Mouse (Mus musculus): ENCODE measurements around the gene Fhit.
"Not testable (repeated sequence)": the region's sequence is repeated elsewhere in the genome, so short reads cannot be mapped to it uniquely, and the experiment has no call there.

The Fhit gene

DNA sequence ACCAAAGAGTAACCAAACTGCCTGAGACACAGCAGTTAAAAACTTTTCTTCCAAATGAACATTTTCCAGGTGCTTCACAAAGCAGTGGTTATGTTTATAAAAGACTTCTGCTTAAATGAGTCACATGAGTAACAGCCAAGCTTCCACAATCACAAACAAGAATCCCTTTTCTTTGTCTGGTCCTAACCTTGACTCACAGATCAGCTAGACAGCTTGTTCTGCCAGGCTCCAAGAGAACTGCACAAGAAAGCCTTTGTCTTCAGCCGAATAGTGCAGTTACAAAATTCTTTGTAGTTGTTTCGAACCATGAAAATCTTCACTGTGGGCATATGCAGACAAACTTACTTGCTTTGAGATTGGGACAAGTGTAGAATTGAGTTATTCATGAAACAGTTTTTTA is 1201.4 kb downstream of the Fhit start:
- no peak for DNase-seq

- DNase-seq, result no peak
Observed at GRCm38 (mm10) chr14:9899494-9899893, 1262.3 kb downstream of the Fhit start.

DNA sequence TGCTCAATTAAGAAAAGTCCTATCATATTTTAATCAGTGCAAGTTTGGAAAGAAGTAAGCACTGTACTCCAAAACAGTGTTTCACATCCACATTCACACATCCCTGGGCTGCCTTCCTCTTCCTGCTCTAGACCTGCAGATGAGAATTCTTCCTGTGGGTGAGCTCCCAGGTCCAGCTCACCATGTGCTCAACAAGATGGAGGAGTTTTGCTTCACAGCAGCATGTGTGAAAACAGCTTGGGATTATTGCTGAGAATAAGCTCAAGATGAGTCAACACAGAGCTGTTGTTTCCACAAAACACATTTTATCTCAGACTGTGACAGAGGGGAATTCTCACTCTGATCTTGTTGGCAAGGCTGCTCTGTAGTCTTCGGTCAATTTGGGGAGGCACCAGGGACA is 1265.3 kb downstream of the Fhit start:
- no peak for DNase-seq

DNA sequence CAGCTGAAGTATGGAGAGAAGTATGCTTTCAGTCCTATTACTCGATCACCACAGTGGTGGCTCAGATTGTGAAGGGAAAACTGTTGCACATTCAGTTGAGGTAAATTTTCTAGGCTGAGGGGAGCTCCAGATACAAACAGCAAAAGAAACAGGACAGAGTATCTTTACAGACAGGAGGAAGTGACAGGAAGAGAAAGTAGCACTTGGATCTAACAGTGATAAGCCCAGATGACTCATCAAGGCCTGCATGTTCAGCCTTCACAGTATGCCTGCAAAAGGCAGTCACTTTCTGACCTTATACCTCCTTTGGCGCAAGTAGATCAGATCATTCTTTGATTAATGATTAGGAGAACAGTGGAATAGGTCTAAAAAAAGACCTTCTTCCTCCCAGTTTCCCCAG is 1309.8 kb downstream of the Fhit start:
- no peak for DNase-seq

DNA sequence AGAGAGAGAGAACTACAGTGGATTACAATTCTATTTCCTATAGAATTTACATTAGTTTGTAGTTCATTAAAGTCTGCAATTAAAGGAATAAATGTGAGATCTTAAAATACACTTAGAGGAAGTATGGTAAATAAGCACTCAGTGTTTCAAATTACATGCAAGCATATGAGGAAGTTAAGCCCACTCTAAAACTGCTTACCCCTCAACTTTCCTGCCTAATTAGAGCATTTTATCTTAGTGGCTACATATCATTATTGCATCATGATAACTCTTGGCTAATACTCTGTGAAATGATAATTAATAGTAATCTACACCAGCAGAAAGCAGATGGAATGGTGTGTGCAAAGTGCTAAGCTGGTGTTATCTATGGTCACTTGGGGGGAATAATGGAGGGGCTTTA is 1329.5 kb downstream of the Fhit start:
- no peak for DNase-seq

DNA sequence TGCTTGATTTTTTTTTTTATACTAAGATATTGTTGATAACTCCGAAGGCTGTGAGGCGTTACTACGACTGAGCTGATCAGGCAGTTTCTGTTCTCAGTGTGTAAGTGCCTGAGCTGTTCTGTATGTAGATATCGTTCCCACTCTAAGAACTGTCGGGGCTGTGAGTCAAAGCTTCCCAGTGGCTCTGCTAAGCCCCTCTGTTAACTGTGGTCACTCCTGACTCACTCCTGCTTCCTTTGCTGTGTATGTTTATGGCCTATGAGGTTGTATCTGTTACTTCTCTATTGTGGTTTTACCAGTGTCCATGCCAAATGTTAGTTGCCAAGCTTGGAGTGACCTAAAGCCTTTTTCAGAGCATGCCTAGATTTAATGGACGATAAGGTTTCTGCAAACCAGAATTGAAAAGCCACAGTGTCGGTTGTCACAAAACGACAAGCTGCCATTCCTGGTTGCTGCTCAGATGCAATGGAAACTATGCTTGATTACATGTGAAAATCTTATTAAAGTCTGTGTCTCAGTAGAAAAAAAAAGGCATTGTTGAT is 1333.1 kb downstream of the Fhit start:
- not testable (repeated sequence) for DNase-seq

GRCm38 (mm10) chr14:9815963-9816362 is 1345.9 kb downstream of the Fhit start:
- no peak for DNase-seq

DNA sequence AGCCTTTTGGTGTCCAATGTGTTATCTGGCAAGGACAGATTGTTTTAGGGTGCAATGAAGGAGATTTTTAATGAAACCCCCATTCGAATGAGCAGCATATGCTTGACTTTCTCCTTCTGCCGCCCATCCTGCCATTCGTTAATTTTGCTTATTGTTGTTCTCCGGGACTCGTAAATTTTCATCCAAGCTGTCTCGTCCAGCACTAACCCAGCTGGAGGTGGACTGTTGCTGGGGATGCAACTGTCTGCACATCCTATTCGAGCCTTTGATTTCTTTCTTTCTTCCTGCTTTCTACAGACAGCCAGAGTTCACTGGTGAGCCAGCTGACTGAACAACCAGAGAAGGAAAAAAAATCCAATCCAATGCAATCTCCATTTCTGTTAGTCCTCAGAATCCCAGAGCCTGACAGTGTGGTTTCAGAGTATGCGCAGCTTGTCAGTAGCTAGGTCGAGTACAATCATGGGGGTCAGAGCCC is 1350.0 kb downstream of the Fhit start:
- peak; percentile 10 to 17 for DNase-seq

DNA sequence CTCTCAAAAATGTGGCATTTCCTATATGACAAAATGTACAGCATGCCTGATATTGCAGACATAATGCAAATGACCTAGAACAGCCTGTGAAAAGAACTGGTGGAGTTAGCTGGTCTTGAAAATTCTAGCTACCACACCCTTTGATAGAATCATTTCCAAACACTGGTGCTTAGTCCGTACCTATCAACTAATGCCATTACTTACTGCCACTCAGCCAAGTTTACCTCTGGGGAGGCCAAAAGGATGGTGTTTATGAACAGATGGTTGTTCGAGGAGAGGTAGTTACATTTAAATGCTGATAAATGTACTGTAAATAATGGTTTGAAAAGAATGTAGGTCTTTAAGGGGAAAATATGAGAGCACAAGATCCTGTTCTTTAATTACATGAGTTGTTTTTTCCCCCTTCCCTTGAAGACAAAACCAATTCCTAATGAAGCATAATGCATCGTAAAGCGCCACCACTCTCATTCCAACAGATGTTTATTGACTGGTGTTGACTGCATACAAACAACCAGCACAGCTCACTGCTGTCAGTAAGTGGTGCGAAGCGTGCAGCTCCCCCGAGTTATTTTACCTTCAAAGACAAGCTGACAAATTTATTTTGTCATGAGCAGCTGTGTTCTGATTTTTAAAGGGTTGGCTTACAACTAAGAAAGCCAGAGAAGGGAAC is 1350.5 kb downstream of the Fhit start:
- DNase-seq, result peak in 1 of 2 experiments; percentile 6

DNA sequence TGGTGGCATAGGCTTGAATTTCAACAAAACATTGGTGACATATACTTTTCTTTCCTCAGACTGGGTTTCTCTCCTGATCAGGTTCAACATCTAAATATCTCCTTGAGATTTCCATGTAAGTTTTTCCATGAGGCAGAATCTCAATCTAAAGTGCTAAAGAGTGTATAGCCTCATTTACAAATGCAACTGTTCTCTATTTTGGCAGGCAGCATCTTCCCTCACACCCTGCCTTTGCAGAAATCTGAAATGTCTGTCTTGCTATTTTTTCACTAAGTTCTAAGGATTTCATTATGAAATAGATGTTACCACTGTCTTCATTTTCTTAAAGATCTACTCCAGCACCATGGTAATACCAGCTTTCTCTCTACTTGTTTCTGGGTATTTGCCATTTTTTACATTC is 1368.4 kb downstream of the Fhit start:
- DNase-seq, result no peak

GRCm38 (mm10) chr14:9788402-9788950 is 1373.4 kb downstream of the Fhit start:
- no peak for DNase-seq

- no peak for DNase-seq
Observed at GRCm38 (mm10) chr14:9787389-9787788, 1374.4 kb downstream of the Fhit start.

GRCm38 (mm10) chr14:9785861-9786260 is 1376.0 kb downstream of the Fhit start:
- DNase-seq, result no peak

DNA sequence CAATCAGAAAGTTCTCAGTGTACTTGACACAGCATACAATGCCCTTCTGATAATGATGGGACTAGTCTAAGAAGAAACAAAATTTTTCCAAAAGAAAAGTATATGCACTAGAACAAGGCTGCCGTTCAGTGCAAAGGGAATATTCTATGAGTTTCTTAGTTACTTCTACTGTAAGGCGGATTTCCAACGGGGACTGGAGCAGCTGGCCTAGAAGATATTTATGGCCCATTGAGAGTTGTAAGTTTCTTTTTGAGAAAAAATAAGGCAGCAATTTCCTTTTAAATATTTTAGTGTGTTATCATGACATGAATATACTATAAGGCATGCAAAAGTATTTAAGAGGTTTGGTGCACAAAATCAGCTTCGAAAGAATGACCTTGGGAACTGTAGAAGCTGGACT is 1410.5 kb downstream of the Fhit start:
- DNase-seq, result no peak

DNA sequence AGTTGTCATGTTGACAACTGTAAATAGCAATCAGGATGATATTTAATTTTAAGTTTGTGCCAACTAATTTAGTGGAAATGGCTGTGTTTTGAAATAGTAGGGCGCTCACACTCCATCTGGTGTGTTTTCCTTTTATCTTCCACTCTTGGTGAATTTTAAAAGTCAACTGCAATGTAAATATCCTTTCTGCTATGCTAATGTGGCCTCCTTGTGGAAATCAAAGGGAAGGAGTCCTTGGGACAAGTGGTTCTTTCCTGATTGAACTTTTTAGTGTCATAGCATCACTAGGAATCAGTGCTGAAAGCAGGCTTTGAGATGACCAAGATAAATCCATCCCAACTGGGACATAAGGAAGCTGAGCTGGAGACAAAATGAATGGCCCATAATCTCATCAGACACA is 1413.1 kb downstream of the Fhit start:
- DNase-seq, result no peak

- peak in 1 of 2 experiments; percentile 1 for DNase-seq
Observed at GRCm38 (mm10) chr14:9721917-9722472, 1439.8 kb downstream of the Fhit start.

DNA sequence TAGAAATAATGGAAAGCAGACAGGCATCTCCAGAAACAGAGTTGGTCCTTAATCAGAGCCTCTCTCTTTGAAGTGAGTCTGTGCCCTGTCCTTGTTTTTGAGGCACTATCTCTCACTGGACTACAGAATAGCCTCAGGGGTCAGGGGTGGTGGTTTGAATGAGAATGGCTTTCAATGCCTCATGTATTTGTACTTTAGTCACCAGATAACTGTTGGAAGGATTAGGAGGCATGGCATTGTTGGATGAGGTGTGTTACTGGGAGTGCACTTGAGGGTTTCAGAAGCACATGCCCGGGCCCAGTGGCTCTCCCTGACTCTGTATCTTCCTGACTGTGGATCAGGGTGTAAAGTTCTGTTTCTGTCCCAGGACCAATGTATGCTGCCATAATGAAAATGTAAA is 1463.2 kb downstream of the Fhit start:
- no peak for DNase-seq

DNA sequence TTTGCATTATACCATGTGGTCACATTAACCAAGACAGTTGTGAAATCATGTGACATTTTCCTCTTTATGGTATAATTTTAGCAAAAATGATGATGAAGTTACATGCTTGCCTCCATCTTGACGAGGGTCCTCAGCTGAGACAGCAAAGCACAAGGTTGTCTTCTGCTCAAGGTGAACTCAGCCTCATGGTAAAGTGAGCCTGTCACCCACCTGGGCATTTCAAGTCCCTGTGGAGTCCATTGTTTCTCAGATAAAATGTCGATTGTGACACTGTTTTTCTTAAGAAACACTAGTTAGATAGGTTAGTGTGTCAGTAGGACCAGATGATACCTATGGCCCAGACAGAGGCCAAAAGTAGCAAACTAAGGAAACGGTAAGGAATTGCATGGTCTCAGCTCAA is 1464.7 kb downstream of the Fhit start:
- no peak for DNase-seq

DNA sequence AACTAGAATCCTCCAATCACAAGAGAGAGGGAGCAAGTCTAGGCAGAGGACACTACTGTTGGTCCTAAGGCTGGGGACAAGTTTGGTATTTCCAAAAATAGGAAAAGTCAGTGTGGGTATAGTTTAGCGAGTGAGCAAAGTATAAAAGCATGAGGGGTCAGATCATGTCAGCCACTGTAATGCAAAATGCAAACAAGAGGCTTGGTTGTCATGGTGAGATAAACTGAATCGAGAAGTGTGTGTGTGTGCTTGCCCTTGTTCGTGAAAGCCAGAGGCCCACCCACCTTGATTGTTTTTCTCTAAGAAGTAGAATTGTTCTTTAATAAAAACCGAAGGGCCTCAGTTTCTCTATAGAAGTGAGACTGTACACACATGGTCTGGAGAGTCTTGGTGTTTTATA is 1465.8 kb downstream of the Fhit start:
- no peak for DNase-seq

DNA sequence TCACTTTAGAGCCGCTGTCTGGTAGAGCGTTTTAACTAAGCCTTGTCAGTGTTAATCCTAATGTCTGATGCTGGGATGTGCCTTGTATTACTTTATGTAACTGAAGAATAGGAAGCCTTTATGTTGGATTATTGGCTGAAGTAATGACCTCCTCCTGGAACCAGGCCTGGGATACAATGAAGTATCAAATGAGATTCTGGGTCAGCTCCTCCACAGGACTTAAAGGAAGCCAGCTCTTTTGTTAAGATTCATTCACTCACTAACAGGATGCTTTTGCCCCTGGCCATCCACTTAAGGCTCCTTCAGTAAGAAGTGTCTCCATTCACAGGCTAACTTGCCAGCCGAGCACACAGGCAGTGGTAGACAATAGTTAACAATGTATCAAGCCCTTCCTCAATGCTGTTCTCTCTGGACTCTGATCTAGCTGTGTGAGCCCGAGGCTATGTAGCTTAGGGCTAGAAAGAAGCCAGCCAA is 1466.6 kb downstream of the Fhit start:
- no peak for DNase-seq

DNA sequence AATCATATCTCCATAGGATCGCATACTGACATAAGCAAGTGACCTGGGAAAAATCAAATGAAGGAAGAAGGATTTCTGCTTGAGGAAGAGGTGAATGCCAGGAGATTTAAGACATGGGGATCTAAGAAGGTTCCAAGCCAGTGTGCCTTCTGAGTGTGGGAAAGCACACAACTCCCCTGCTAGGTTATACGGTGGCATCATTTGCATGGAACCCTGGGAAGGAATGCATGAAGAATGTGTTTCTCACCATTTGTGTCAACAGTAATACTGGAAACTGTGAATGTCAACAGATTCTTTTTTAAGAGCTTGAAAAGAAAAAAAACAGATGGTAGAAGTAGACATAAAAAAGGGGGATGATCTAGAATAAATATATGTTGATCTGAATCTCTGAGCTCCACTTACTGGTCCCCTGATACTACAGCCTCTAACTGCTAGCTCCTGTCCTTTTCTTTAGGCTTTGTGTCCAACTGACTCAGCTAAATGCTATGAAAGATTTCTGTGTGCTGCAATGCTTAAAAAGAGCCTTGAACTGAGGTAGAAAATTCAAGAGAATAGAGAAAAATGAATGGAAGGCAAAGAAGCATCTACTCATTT is 1473.1 kb downstream of the Fhit start:
- DNase-seq, result no peak

GRCm38 (mm10) chr14:9684362-9684761 is 1477.5 kb downstream of the Fhit start:
- DNase-seq, result no peak

DNA sequence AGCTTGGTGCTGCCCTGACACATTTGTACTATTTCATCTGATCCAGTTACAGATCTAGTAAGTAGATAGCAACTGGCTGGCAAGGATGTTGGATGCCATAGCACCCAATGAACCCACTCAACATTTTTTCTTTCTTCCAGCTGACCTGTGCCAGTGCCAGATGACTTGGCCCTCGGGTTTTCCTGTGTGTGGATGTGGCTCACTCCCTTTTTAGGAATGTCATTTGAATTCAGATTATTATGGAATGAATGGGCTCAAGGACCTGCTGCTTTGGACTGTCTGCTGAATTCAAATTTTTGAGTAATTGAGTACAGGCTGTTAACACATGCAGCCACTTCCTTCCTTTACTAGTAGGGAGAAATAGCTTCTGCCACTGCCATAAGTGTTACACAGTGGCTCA is 1489.1 kb downstream of the Fhit start:
- DNase-seq, result no peak

- no peak for DNase-seq
Observed at GRCm38 (mm10) chr14:9671776-9672175, 1490.1 kb downstream of the Fhit start.
